ENCODE assay signal across 23 mouse cellular contexts in genomic region chr8:119102871-119103270, GRCm38 (mm10).
A peak's percentile ranks its signal among the peaks of the same experiment; 100 is the strongest.
DNase-seq lines count a peak whose midpoint lies in the region; ATAC-seq and TF ChIP-seq lines count a peak whose summit lies in the region.
"Had no signal": no experiment of that assay in that cellular context is flagged by ENCODE, and none has a peak within 500 bp of the region (broad histone marks: within the 10 kb centered on the region; RNA-seq: fewer than 3 reads in every experiment).

No protein-coding gene starts in this region.

- 0 out of 2 replicates have a peak, but pooled peaks have one; percentile 38 for ATAC-seq in forebrain, embryonic 13.5 days
- ATAC-seq in forebrain, embryonic 11.5 days (replicated peaks; ENCODE audit: low FRiP score): no peak
- ATAC-seq in forebrain, embryonic 15.5 days (replicated peaks): 0 out of 2 replicates have a peak, but pooled peaks have one; percentile 55
- no peak for ATAC-seq in forebrain, embryonic 12.5 days (ENCODE audit: low FRiP score)
- ATAC-seq in forebrain, postnatal 0 days: peak; percentile 43; the same call in 1 of the 2 replicates
- ATAC-seq: activated CD4-positive, CD25-positive, alpha-beta regulatory T cell, adult 4 months; CD4-positive, CD25-positive, alpha-beta regulatory T cell, adult 4 months; Patski had no signal

- 59% methylated on average over 6 of the region's 6 CpGs for WGBS in forebrain, embryonic 13.5 days
- WGBS in forebrain, embryonic 11.5 days: 81% methylated on average over 6 of the region's 6 CpGs
- WGBS in forebrain, embryonic 15.5 days: 37% methylated on average over 6 of the region's 6 CpGs
- WGBS in forebrain, embryonic 12.5 days: 60% methylated on average over 6 of the region's 6 CpGs
- WGBS in forebrain, postnatal 0 days: 31% methylated on average over 6 of the region's 6 CpGs

- H3K27me3 ChIP-seq in forebrain, embryonic 13.5 days: no peaks in the 10 kb centered on the region
- no peaks in the 10 kb centered on the region for H3K27me3 ChIP-seq in forebrain, embryonic 11.5 days (ENCODE audit: control insufficient read depth, insufficient read depth, low read length)
- no peaks in the 10 kb centered on the region for H3K27me3 ChIP-seq in forebrain, embryonic 15.5 days
- no peaks in the 10 kb centered on the region for H3K27me3 ChIP-seq in forebrain, embryonic 12.5 days
- no peaks in the 10 kb centered on the region for H3K27me3 ChIP-seq in forebrain, postnatal 0 days (ENCODE audit: insufficient read depth, low read length)
- H3K27me3 ChIP-seq: CH12.LX; embryonic facial prominence, embryonic 12.5 days; Patski had no signal

- H3K27ac ChIP-seq in forebrain, embryonic 13.5 days: no peak overlapping the region
- H3K27ac ChIP-seq in forebrain, embryonic 11.5 days (ENCODE audit: low read depth, low read length): no peak overlapping the region
- H3K27ac ChIP-seq in forebrain, embryonic 15.5 days (replicated peaks): 0 out of 2 replicates have a peak overlapping the region, but pooled peaks have one; percentile 8
- no peak overlapping the region for H3K27ac ChIP-seq in forebrain, embryonic 12.5 days
- H3K27ac ChIP-seq in layer of hippocampus, adult 2 months: peak overlapping the region; percentile 55
- H3K27ac ChIP-seq in forebrain, postnatal 0 days (ENCODE audit: low read depth, low read length): no peak overlapping the region
- H3K27ac ChIP-seq: embryonic facial prominence, embryonic 10.5 days; embryonic facial prominence, embryonic 12.5 days had no signal

- no peak for DNase-seq in forebrain, embryonic 11.5 days (ENCODE audit: low spot score)
- no peak for DNase-seq in layer of hippocampus, adult 2 months (ENCODE audit: low spot score in 2 of 2)
- no peak for DNase-seq in layer of hippocampus, postnatal 36 days
- DNase-seq in forebrain, postnatal 0 days: no peak
- DNase-seq in adrenal gland, adult 8-10 months: no peak
- DNase-seq: adrenal gland, postnatal 10 days; adrenal gland, postnatal 25 days; B cell, adult 2 months; cerebellum, adult 11-12 months; cerebellum, adult 2 months; cerebellum, adult 9-10 months; cerebellum, postnatal 10 days; cerebellum, postnatal 25 days had no signal

- H3K9me3 ChIP-seq in forebrain, embryonic 13.5 days (replicated peaks): no peaks in the 10 kb centered on the region
- H3K9me3 ChIP-seq in forebrain, embryonic 11.5 days (ENCODE audit: control insufficient read depth, low read length): no peaks in the 10 kb centered on the region
- no peaks in the 10 kb centered on the region for H3K9me3 ChIP-seq in forebrain, embryonic 15.5 days
- H3K9me3 ChIP-seq in forebrain, embryonic 12.5 days: no peaks in the 10 kb centered on the region
- no peaks in the 10 kb centered on the region for H3K9me3 ChIP-seq in forebrain, postnatal 0 days (ENCODE audit: low read length)
- H3K9me3 ChIP-seq: embryonic facial prominence, embryonic 10.5 days; embryonic facial prominence, embryonic 12.5 days had no signal

- no peaks in the 10 kb centered on the region for H3K36me3 ChIP-seq in forebrain, embryonic 13.5 days (ENCODE audit: poor library complexity, severe bottlenecking)
- no peaks in the 10 kb centered on the region for H3K36me3 ChIP-seq in forebrain, embryonic 11.5 days (ENCODE audit: control insufficient read depth, insufficient read depth, low read length)
- no peaks in the 10 kb centered on the region for H3K36me3 ChIP-seq in forebrain, embryonic 15.5 days
- no peaks in the 10 kb centered on the region for H3K36me3 ChIP-seq in forebrain, embryonic 12.5 days (replicated peaks)
- no peaks in the 10 kb centered on the region for H3K36me3 ChIP-seq in forebrain, postnatal 0 days (ENCODE audit: insufficient read depth)
- H3K36me3 ChIP-seq: embryonic facial prominence, embryonic 10.5 days; embryonic facial prominence, embryonic 12.5 days; G1E had no signal

- H3K9ac ChIP-seq in forebrain, embryonic 13.5 days: no peak overlapping the region
- no peak overlapping the region for H3K9ac ChIP-seq in forebrain, embryonic 11.5 days (ENCODE audit: low read length)
- H3K9ac ChIP-seq in forebrain, embryonic 15.5 days (replicated peaks): no peak overlapping the region
- H3K9ac ChIP-seq in forebrain, embryonic 12.5 days: no peak overlapping the region
- H3K9ac ChIP-seq in forebrain, postnatal 0 days: no peak overlapping the region
- H3K9ac ChIP-seq: embryonic facial prominence, embryonic 12.5 days had no signal

- H3K4me3 ChIP-seq in forebrain, embryonic 13.5 days: no peak overlapping the region
- H3K4me3 ChIP-seq in forebrain, embryonic 11.5 days (ENCODE audit: low read depth, low read length): no peak overlapping the region
- no peak overlapping the region for H3K4me3 ChIP-seq in forebrain, embryonic 15.5 days
- no peak overlapping the region for H3K4me3 ChIP-seq in forebrain, embryonic 12.5 days (replicated peaks)
- no peak overlapping the region for H3K4me3 ChIP-seq in layer of hippocampus, adult 2 months
- no peak overlapping the region for H3K4me3 ChIP-seq in forebrain, postnatal 0 days (ENCODE audit: low read depth, low read length)
- H3K4me3 ChIP-seq: embryonic facial prominence, embryonic 10.5 days; embryonic facial prominence, embryonic 12.5 days had no signal

- no peak for TF ChIP-seq CTCF in layer of hippocampus, adult 2 months (conservative IDR thresholded peaks at IDR 0.05)
- no peak for TF ChIP-seq CTCF in forebrain, postnatal 0 days (IDR thresholded peaks at IDR 0.05; ENCODE audit: low read depth)

- H3K4me2 ChIP-seq in forebrain, embryonic 13.5 days: no peak overlapping the region
- no peak overlapping the region for H3K4me2 ChIP-seq in forebrain, embryonic 11.5 days (ENCODE audit: low read depth, low read length, severe bottlenecking)
- no peak overlapping the region for H3K4me2 ChIP-seq in forebrain, embryonic 15.5 days (replicated peaks)
- H3K4me2 ChIP-seq in forebrain, embryonic 12.5 days: no peak overlapping the region
- no peak overlapping the region for H3K4me2 ChIP-seq in forebrain, postnatal 0 days (ENCODE audit: low read depth)
- H3K4me2 ChIP-seq: embryonic facial prominence, embryonic 12.5 days had no signal

- H3K4me1 ChIP-seq in forebrain, embryonic 13.5 days: peaks cover 8% of the 10 kb centered on the region; the same call in 1 of the 2 replicates
- H3K4me1 ChIP-seq in forebrain, embryonic 11.5 days (replicated peaks; ENCODE audit: control insufficient read depth, insufficient read depth, low read length): no peaks in the 10 kb centered on the region
- H3K4me1 ChIP-seq in forebrain, embryonic 15.5 days: peaks cover 7% of the 10 kb centered on the region; the same call in 1 of the 2 replicates
- peaks cover 4% of the 10 kb centered on the region for H3K4me1 ChIP-seq in forebrain, embryonic 12.5 days
- H3K4me1 ChIP-seq in forebrain, postnatal 0 days (ENCODE audit: insufficient read depth): peaks cover 8% of the 10 kb centered on the region; the same call in 1 of the 2 replicates

Comparison
In these comparisons a context has a peak if more than half of its experiments do, and no peak if none do; other contexts are left out.
1. ATAC-seq: peak in forebrain, embryonic 13.5 days (single experiment), forebrain, embryonic 15.5 days (single experiment) and forebrain, postnatal 0 days (single experiment); none in forebrain, embryonic 11.5 days (single experiment) and forebrain, embryonic 12.5 days (single experiment).
2. H3K27ac ChIP-seq: peak in forebrain, embryonic 15.5 days (single experiment) and layer of hippocampus, adult 2 months (single experiment); none in forebrain, embryonic 13.5 days (single experiment), forebrain, embryonic 11.5 days (single experiment), forebrain, embryonic 12.5 days (single experiment) and forebrain, postnatal 0 days (single experiment).